Mouse (Mus musculus) midbrain, embryonic 16.5 days (tissue): ENCODE data around the gene Tollip. TPM values are rescaled to one million over a fixed set of nuclear protein-coding genes. Genes with fewer than 3 reads are reported as not detected.
"Not testable (repeated sequence)": the region's sequence is repeated elsewhere in the genome, so short reads cannot be mapped to it uniquely, and the experiment has no call there.

Experiments used
- ATAC-seq: fragments of 200-750 bp; cut with Nextera tagmentation; 2 replicates; pipeline ENCODE4 v1.8.0; 2017; ENCODE audit warnings: moderate TSS enrichment
- H3K27ac ChIP-seq: fragments of 300-500 bp; sonication (generic); 2 replicates; pipeline ENCODE4 v1.5.1; 2014; ENCODE audit warnings: mild to moderate bottlenecking, low read length, mixed read lengths
- H3K27me3 ChIP-seq: fragments of 300-500 bp; sonication (generic); 2 replicates; pipeline ENCODE4 v1.6.1; 2014; ENCODE audit warnings: low read depth, low read length, mixed read lengths; ENCODE audit not compliant: control insufficient read depth, insufficient read depth
- H3K36me3 ChIP-seq: fragments of 300-500 bp; sonication (generic); 2 replicates; pipeline ENCODE4 v1.6.1; 2014; ENCODE audit warnings: mild to moderate bottlenecking, low read length, moderate library complexity, mixed read lengths; ENCODE audit not compliant: control insufficient read depth, insufficient read depth
- H3K4me1 ChIP-seq: fragments of 300-500 bp; sonication (generic); 2 replicates; pipeline ENCODE4 v1.6.1; 2014; ENCODE audit warnings: mild to moderate bottlenecking, low read length, mixed read lengths; ENCODE audit not compliant: control insufficient read depth, insufficient read depth
- H3K4me2 ChIP-seq: fragments of 300-500 bp; sonication (generic); 2 replicates; pipeline ENCODE4 v1.6.1; 2014; ENCODE audit warnings: mild to moderate bottlenecking, low read length, mixed read lengths
- H3K4me3 ChIP-seq: fragments of 300-500 bp; sonication (generic); 2 replicates; pipeline ENCODE4 v1.5.1; 2014; ENCODE audit warnings: low read depth, mild to moderate bottlenecking, low read length, moderate library complexity, mixed read lengths
- H3K9ac ChIP-seq: fragments of 300-500 bp; sonication (generic); 2 replicates; pipeline ENCODE4 v1.6.1; 2014; ENCODE audit warnings: low read depth, low read length, mixed read lengths
- H3K9me3 ChIP-seq: fragments of 300-500 bp; sonication (generic); replicated peaks from 2 replicates; pipeline ENCODE4 v1.6.1; 2014; ENCODE audit warnings: mild to moderate bottlenecking, low read length, mixed read lengths; ENCODE audit not compliant: control insufficient read depth, poor library complexity, severe bottlenecking
- WGBS: fragments of 180-500 bp; shearing (Covaris S2); extraction: QIAGEN DNeasy Blood & Tissue Kit; methylation state at CpG from one replicate; pipeline ENCODE4 v1.1.7; 2014; 5-methylcytosine and 5-hydroxymethylcytosine counted together
- polyA plus RNA-seq: library from polyadenylated mRNA; unstranded; fragments of >200 nt; fragmentation: Nextera tagmentation; extraction: Ambion mirVana; gene quantifications from 2 replicates; pipeline ENCODE4 v1.2.1, GENCODE M21; 2015

Tollip gene
- polyA plus RNA-seq, 1 experiment from 2014 or later = 86.6 TPM

DNA sequence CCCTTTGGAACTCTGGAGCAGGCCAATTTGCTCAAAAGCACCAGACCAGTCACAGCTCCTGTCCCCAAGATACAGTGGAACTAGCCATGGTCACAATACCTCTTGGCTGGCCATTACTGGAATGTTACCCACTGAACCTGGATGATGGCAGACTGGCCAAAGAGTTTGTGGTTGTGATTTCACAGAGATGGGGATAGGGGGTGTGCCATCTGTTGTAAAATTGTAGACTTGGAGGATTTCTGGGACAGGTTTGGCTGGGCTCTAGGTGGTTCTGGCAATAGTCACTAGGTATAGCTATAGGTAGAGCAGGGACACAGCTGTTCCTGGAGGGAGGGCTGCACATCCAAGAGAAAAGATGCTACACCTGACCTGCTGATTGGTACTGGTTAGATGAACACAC lies 29.2 kb upstream of the Tollip start:
- H3K27me3 ChIP-seq = no peaks in the 10 kb centered on the region
- H3K4me1 ChIP-seq = peaks cover 36% of the 10 kb centered on the region

DNA sequence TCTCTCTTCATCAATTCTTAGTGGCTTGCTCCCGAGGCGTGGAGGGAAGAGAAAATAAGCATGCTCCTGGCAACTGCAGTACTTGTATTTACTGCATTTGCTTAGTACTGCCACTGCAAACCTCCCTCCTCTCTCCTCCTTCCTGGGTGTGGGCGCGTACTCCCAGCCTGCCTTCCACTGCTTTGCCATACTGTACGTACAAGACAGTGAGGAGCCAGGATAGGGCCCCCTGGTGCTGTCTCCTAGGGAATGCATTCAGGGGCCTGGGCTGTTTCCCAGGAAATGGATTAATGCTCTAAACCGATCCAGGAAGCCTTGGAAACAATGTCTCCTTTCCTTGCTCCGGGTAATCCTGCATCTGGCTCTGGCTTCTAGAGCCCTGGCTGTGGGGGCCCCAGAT lies 27.6 kb upstream of the Tollip start:
- H3K4me2 ChIP-seq = peak overlapping the region; percentile 32
- peak overlapping the region; percentile 78 for H3K27ac ChIP-seq
- H3K9ac ChIP-seq = peak overlapping the region; percentile 16
- 4% methylated on average over 7 of the region's 7 CpGs for WGBS
- no peaks in the 10 kb centered on the region for H3K36me3 ChIP-seq
- H3K27me3 ChIP-seq = no peaks in the 10 kb centered on the region
- H3K4me1 ChIP-seq = peaks cover 22% of the 10 kb centered on the region
- H3K4me3 ChIP-seq = peak overlapping the region; percentile 12; the same call in 1 of the 2 replicates
- H3K9me3 ChIP-seq = no peaks in the 10 kb centered on the region
- ATAC-seq = peak; percentile 66

More for the DNA sequence above, 29.2 kb upstream of the Tollip start:
- ATAC-seq = no peak
- Histone ChIP-seq H3K9me3 (no peaks in the 10 kb centered on the region), H3K27ac (no peak overlapping the region), H3K9ac (no peak overlapping the region), H3K4me2 (no peak overlapping the region), H3K4me3 (no peak overlapping the region), H3K36me3 (peaks cover 4% of the 10 kb centered on the region)

GRCm38 (mm10) chr7:141943444-141943843 lies 25.1 kb upstream of the Tollip start:
- H3K4me3 ChIP-seq = no peak overlapping the region

DNA sequence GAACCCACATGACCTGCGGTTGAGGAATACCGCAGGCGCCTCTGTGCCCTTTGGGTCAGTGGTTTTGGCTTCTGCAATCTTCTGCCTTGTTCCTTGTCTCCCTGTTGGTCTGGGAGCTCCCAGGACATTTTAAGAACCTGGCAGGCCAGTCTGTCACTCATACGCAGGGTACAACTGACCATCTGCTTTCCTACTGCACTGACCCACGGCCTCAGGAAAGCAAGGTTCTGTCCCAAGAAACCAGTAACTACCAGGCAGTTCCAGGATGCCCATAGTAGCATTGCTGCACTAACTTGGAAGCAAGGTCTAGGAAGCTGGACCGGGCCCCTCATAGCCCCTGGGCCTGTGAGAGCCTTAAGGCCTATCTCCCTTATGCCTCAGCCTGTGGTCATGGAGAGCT lies 16.6 kb upstream of the Tollip start:
- WGBS = 77% methylated on average over 6 of the region's 6 CpGs
- H3K4me1 ChIP-seq = 0 out of 2 replicates have a peak, but pooled peaks cover 2% of the 10 kb centered on the region
- ATAC-seq = no peak
- no peaks in the 10 kb centered on the region for H3K27me3 ChIP-seq
- H3K36me3 ChIP-seq = no peaks in the 10 kb centered on the region
- H3K4me3 ChIP-seq = no peak overlapping the region
- no peak overlapping the region for H3K4me2 ChIP-seq
- H3K9me3 ChIP-seq = no peaks in the 10 kb centered on the region
- no peak overlapping the region for H3K27ac ChIP-seq
- H3K9ac ChIP-seq = no peak overlapping the region

More at GRCm38 (mm10) chr7:141943444-141943843, 25.1 kb upstream of the Tollip start:
- no peak for ATAC-seq
- no peak overlapping the region for H3K4me2 ChIP-seq
- 74% methylated on average over 5 of the region's 5 CpGs for WGBS
- no peaks in the 10 kb centered on the region for H3K9me3 ChIP-seq
- no peaks in the 10 kb centered on the region for H3K36me3 ChIP-seq
- H3K4me1 ChIP-seq = peaks cover 17% of the 10 kb centered on the region
- no peak overlapping the region for H3K9ac ChIP-seq
- H3K27me3 ChIP-seq = no peaks in the 10 kb centered on the region
- H3K27ac ChIP-seq = no peak overlapping the region

DNA sequence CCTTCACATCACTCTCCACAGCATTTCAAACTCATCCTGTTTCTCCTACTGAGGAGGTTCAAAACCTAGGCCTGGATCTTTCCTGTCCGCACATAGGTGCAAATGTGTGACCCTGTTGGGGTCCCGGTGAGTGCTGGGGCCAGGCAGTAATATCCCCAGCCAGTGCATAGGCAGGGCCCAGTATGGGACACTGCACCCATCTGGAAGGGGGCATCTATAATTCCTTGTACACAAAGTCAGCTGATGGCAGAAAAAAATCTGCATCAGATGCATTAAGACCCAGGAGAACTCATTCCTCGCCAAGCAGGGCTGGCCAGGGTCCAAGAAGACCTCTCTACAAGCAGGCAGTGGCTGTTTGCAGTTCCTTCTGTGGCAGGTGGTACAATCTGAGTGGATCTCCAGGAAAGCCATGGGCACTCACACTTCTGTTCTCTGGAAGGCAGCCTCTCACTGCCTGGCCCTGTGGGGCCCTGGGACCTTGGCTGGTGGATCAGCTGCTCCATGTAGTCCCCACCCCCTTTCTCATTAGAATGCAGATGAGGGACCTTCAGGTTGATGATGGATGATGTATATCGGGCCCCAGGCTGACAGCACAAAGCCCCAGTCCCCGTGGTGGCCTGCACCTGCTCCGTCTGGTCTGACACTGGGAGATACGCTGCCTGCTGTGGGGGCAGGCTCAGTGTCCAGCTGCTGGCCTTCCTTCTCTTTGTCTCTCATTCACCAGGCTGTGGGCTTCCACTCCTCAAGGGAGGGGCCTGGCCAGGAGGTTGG lies 16.0 kb upstream of the Tollip start:
- 40% methylated on average over 7 of the region's 7 CpGs for WGBS
- Histone ChIP-seq H3K27me3 (no peaks in the 10 kb centered on the region), H3K4me2 (no peak overlapping the region), H3K27ac (0 out of 2 replicates have a peak overlapping the region, but pooled peaks have one; percentile 1), H3K9ac (no peak overlapping the region), H3K36me3 (no peaks in the 10 kb centered on the region), H3K4me3 (no peak overlapping the region), H3K9me3 (no peaks in the 10 kb centered on the region), H3K4me1 (0 out of 2 replicates have a peak, but pooled peaks cover 2% of the 10 kb centered on the region)
- peak; percentile 51; the same call in 1 of the 2 replicates for ATAC-seq

- ATAC-seq = no peak
- H3K4me2 ChIP-seq = no peak overlapping the region
- WGBS = 75% methylated on average over 10 of the region's 10 CpGs
- H3K4me3 ChIP-seq = no peak overlapping the region
- H3K4me1 ChIP-seq = no peaks in the 10 kb centered on the region
- H3K9ac ChIP-seq = no peak overlapping the region
- H3K36me3 ChIP-seq = no peaks in the 10 kb centered on the region
- no peak overlapping the region for H3K27ac ChIP-seq
- no peaks in the 10 kb centered on the region for H3K9me3 ChIP-seq
- H3K27me3 ChIP-seq = no peaks in the 10 kb centered on the region
Observed at GRCm38 (mm10) chr7:141928642-141929041, 10.3 kb upstream of the Tollip start.

GRCm38 (mm10) chr7:141924917-141925316 lies 6.6 kb upstream of the Tollip start:
- no peaks in the 10 kb centered on the region for H3K27me3 ChIP-seq
- WGBS = 7% methylated on average over 6 of the region's 7 CpGs
- H3K4me3 ChIP-seq = no peak overlapping the region
- ATAC-seq = no peak
- H3K27ac ChIP-seq = no peak overlapping the region
- H3K4me1 ChIP-seq = no peaks in the 10 kb centered on the region
- H3K9me3 ChIP-seq = no peaks in the 10 kb centered on the region
- H3K36me3 ChIP-seq = no peaks in the 10 kb centered on the region
- H3K9ac ChIP-seq = no peak overlapping the region
- H3K4me2 ChIP-seq = no peak overlapping the region

GRCm38 (mm10) chr7:141924121-141924520 lies 5.8 kb upstream of the Tollip start:
- ATAC-seq, H3K9me3 ChIP-seq, H3K9ac ChIP-seq, H3K27ac ChIP-seq, H3K4me1 ChIP-seq, H3K27me3 ChIP-seq, H3K4me3 ChIP-seq, H3K4me2 ChIP-seq, H3K36me3 ChIP-seq: not testable (repeated sequence)
- 94% methylated on average over 17 of the region's 17 CpGs for WGBS

DNA sequence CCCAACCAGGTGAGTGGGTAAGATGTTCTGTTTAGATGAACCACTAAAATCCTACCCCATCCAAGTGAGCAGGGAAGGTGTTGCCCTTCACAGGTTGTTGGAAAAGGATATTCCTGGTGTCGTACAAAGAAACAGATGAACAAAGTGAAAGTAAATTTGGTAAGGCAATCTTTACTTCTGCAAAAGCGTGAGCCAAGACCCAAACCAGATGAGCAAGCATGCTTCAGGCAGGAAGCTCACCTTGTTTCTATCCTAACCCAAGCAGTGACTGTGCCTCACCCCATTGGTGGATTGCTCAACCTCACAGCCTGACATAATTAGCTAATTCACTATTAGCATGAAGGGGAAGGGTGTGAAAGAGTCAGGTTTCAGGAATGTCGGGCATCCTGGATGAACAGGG lies 7.0 kb downstream of the Tollip start:
- Histone ChIP-seq H3K4me2 (no peak overlapping the region), H3K9me3 (no peaks in the 10 kb centered on the region), H3K4me1 (no peaks in the 10 kb centered on the region; the same call in 1 of the 2 replicates), H3K36me3 (no peaks in the 10 kb centered on the region), H3K27me3 (peaks cover 2% of the 10 kb centered on the region; the same call in 1 of the 2 replicates), H3K9ac (no peak overlapping the region), H3K27ac (no peak overlapping the region), H3K4me3 (no peak overlapping the region)
- ATAC-seq = no peak
- WGBS = 81% methylated on average over 3 of the region's 3 CpGs
